Mouse (Mus musculus): ENCODE data around the gene Arhgef2. TPM values are rescaled to one million over a fixed set of nuclear protein-coding genes. Genes with fewer than 3 reads are reported as not detected.

Gene Arhgef2
- polyA plus RNA-seq, 1 experiment from 2014 or later = 91.6 TPM

DNA sequence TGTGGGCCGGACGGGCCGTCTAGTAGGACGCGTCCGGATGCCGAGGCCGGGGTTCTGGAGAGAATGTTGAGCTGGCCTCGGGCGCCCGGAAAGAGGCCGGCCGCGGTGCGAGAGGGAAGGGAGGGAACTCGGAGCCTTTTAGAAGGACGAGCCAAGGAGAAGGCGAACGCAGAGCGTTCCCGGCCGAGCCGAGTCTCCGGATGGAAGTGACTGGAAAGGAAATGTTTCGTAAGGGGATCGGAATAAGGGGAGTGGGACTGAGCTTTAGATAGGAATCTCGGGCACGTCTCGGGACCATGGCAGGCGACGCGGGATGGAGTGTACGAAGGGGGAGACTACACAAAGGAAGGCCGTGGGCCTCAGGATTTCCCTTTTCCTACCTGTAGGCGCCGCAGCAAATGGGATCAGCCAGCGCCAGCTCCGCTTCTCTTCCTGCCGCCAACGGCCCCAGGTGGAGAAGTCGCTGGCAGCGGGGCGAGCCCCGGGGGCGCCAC lies 80.2 kb downstream of the Arhgef2 start:
- peaks cover 33% of the 10 kb centered on the region for H3K36me3 ChIP-seq
- H3K4me2 ChIP-seq = peak overlapping the region; percentile 77
- H3K9me3 ChIP-seq = no peaks in the 10 kb centered on the region
- ATAC-seq (ENCODE audit: insufficient number of reproducible peaks, insufficient read depth, low FRiP score, low TSS enrichment, low read depth) = peak; percentile 74
- H3K4me1 ChIP-seq = peaks cover 15% of the 10 kb centered on the region
- peak overlapping the region; percentile 99 for H3K27ac ChIP-seq
- peak overlapping the region; percentile 97 for H3K9ac ChIP-seq
- no peaks in the 10 kb centered on the region for H3K27me3 ChIP-seq
- WGBS = under 1% methylated on average over 45 of the region's 45 CpGs
- peak overlapping the region; percentile 94 for H3K4me3 ChIP-seq

DNA sequence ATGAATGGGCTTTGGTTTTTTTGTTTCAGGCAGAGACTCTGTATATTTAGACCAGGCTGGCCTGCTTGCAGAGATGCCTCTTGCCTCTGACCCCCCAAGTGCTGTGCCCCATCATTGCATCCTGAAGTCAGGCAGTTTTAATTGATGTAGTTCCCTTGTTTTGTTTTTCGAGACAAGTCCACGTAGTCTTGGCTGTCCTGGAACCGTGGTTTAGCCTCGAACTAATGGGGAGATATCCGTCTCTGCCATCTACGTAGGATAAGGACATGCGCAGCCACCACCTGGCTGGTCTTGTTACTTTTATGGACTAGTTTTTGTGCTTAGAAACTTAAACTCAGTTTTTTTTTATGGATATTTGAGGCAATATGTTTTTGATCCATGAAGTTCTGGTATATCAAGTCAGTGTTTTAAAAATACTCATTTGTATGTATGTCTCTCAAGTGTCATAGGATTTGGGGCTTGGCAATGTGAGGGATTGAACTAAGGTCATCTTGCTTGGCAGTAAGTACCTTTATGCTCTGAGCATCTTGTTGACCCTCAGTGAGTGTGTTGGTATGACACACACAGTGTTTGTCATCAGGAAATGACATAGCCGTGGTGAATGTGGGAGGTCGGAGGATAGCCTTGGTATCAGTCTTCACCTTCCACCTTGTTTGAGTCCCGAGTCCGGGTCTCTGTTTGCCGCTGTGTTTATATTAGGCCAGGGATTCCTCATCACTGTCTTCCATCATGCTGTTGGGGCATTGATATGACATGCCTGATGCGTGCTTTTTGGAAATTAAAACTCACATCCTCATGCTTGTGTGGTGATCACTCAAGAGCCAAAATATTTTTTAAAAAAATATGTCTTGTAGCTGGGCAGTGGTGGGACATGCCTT lies 81.2 kb downstream of the Arhgef2 start:
- H3K27me3 ChIP-seq = no peaks in the 10 kb centered on the region
- ATAC-seq (ENCODE audit: insufficient number of reproducible peaks, insufficient read depth, low FRiP score, low TSS enrichment, low read depth) = no peak
- 43% methylated on average over 13 of the region's 13 CpGs for WGBS
- H3K4me1 ChIP-seq = peaks cover 15% of the 10 kb centered on the region
- H3K9me3 ChIP-seq = no peaks in the 10 kb centered on the region
- H3K9ac ChIP-seq = peak overlapping the region; percentile 97
- H3K36me3 ChIP-seq = peaks cover 42% of the 10 kb centered on the region
- H3K27ac ChIP-seq = peak overlapping the region; percentile 99
- peak overlapping the region; percentile 94 for H3K4me3 ChIP-seq
- peak overlapping the region; percentile 77 for H3K4me2 ChIP-seq

DNA sequence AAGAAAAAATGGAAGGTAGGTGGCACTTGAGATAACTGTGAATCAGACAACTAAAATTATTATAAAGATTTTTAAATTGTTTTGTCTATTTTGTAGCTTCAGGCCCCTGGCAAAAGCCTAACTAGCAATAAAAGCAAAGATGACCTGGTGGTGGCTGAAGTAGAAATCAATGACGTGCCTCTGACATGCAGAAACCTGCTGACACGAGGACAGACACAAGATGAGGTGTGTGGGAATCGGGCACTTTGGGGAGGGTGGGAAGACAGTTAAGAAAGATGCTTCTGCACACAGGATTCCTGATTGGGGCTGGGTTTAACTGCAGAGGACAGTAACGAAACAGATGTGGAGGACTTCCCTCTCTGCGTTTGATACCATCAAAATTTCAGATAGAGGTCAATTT lies 83.3 kb downstream of the Arhgef2 start:
- Histone ChIP-seq H3K4me3 (no peak overlapping the region), H3K27me3 (no peaks in the 10 kb centered on the region), H3K9me3 (no peaks in the 10 kb centered on the region), H3K36me3 (peaks cover 61% of the 10 kb centered on the region), H3K4me1 (peaks cover 15% of the 10 kb centered on the region), H3K27ac (no peak overlapping the region), H3K9ac (no peak overlapping the region), H3K4me2 (no peak overlapping the region)
- WGBS = 89% methylated on average over 5 of the region's 5 CpGs
- ATAC-seq (ENCODE audit: insufficient number of reproducible peaks, insufficient read depth, low FRiP score, low TSS enrichment, low read depth) = no peak

DNA sequence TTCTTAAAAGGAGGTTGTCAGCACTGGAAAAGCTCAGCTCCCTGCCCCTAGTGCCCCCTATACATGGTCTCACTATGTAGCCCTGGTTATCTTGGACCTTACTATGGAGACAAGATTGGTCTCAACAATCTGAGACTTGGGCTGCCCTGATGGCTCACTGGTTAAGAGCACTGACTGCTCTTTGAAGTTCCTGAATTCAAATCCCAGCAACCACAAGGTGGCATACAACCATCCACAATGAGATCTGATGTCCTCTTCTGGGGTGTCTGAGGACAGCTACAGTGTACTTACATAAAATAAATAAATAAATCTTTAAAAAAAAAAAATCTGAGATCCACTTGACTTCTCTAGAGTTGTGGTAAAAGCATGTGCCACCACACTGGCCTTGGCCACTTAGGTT lies 89.8 kb downstream of the Arhgef2 start:
- H3K9me3 ChIP-seq = no peaks in the 10 kb centered on the region
- no peak overlapping the region for H3K9ac ChIP-seq
- H3K27ac ChIP-seq = no peak overlapping the region
- no peaks in the 10 kb centered on the region for H3K27me3 ChIP-seq
- ATAC-seq (ENCODE audit: insufficient number of reproducible peaks, insufficient read depth, low FRiP score, low TSS enrichment, low read depth) = no peak
- no peaks in the 10 kb centered on the region for H3K4me1 ChIP-seq
- no peak overlapping the region for H3K4me2 ChIP-seq
- H3K36me3 ChIP-seq = peaks cover 97% of the 10 kb centered on the region
- H3K4me3 ChIP-seq = no peak overlapping the region

Other genes with a start within 250 kb of the Arhgef2 start
- 4.2 and 4.9 TPM in 2 replicates for gene Paqr6, start 241.4 kb upstream of the Arhgef2 start, polyA plus RNA-seq (2015; fragmentation: Nextera tagmentation; extraction: Ambion mirVana)
- 0.28 TPM in 1 of 2 replicates, not detected in the other for gene Bglap3, start 233.2 kb upstream of the Arhgef2 start, polyA plus RNA-seq (2015; fragmentation: Nextera tagmentation; extraction: Ambion mirVana)
- 0.58 TPM in 1 of 2 replicates, not detected in the other for gene Bglap2, start 227.3 kb upstream of the Arhgef2 start, polyA plus RNA-seq (2015; fragmentation: Nextera tagmentation; extraction: Ambion mirVana)
- gene Bglap, start 221.5 kb upstream of the Arhgef2 start, polyA plus RNA-seq (2015; fragmentation: Nextera tagmentation; extraction: Ambion mirVana) = 0.91 TPM in 1 of 2 replicates, not detected in the other
- gene Pmf1, start 195.6 kb upstream of the Arhgef2 start, polyA plus RNA-seq (2015; fragmentation: Nextera tagmentation; extraction: Ambion mirVana) = 121 and 153 TPM in 2 replicates
- 16.5 and 16.7 TPM in 2 replicates for gene Slc25a44, start 180.8 kb upstream of the Arhgef2 start, polyA plus RNA-seq (2015; fragmentation: Nextera tagmentation; extraction: Ambion mirVana)
- 10.3 and 13.3 TPM in 2 replicates for gene Sema4a, start 144.8 kb upstream of the Arhgef2 start, polyA plus RNA-seq (2015; fragmentation: Nextera tagmentation; extraction: Ambion mirVana)
- 311 and 321 TPM in 2 replicates for gene Lmna, start 96.0 kb upstream of the Arhgef2 start, polyA plus RNA-seq (2015; fragmentation: Nextera tagmentation; extraction: Ambion mirVana)
- 32.2 and 33.4 TPM in 2 replicates for gene Mex3a, start 73.6 kb upstream of the Arhgef2 start, polyA plus RNA-seq (2015; fragmentation: Nextera tagmentation; extraction: Ambion mirVana)
- gene Rab25, start 57.7 kb upstream of the Arhgef2 start, polyA plus RNA-seq (2015; fragmentation: Nextera tagmentation; extraction: Ambion mirVana) = 18.6 and 19.5 TPM in 2 replicates
- gene Lamtor2, start 52.9 kb upstream of the Arhgef2 start, polyA plus RNA-seq (2015; fragmentation: Nextera tagmentation; extraction: Ambion mirVana) = 164 and 169 TPM in 2 replicates
- 43.0 and 44.6 TPM in 2 replicates for gene Ubqln4, start 52.2 kb upstream of the Arhgef2 start, polyA plus RNA-seq (2015; fragmentation: Nextera tagmentation; extraction: Ambion mirVana)
- gene Ssr2, start 30.1 kb upstream of the Arhgef2 start, polyA plus RNA-seq (2015; fragmentation: Nextera tagmentation; extraction: Ambion mirVana) = 259 and 274 TPM in 2 replicates
- gene Rxfp4, start 47.2 kb downstream of the Arhgef2 start, polyA plus RNA-seq (2015; fragmentation: Nextera tagmentation; extraction: Ambion mirVana) = not detected in 2 replicates
- gene Khdc4, start 79.8 kb downstream of the Arhgef2 start, polyA plus RNA-seq (2015; fragmentation: Nextera tagmentation; extraction: Ambion mirVana) = 92.5 and 106 TPM in 2 replicates
- gene Rit1, start 110.9 kb downstream of the Arhgef2 start, polyA plus RNA-seq (2015; fragmentation: Nextera tagmentation; extraction: Ambion mirVana) = 51.4 and 54.4 TPM in 2 replicates
- gene Syt11, start 169.2 kb downstream of the Arhgef2 start, polyA plus RNA-seq (2015; fragmentation: Nextera tagmentation; extraction: Ambion mirVana) = 16.9 and 19.7 TPM in 2 replicates
- gene Gon4l, start 229.3 kb downstream of the Arhgef2 start, polyA plus RNA-seq (2015; fragmentation: Nextera tagmentation; extraction: Ambion mirVana) = 12.6 and 13.9 TPM in 2 replicates